Mouse (Mus musculus): Measurements from ENCODE around the gene Lrp6.

- TF ChIP-seq CTCF (IDR thresholded peaks at IDR 0.05; ENCODE audit: low read depth) (no peak), EP300 (IDR thresholded peaks at IDR 0.05; ENCODE audit: low read depth) (no peak)
Measured at GRCm38 (mm10) chr6:134555178-134555577, 11.6 kb downstream of the Lrp6 start.
